Mouse (Mus musculus) c-Kit-positive CD71-positive TER-119-positive erythroid progenitor cells, embryonic 14.5 days (primary cell): ENCODE results near the gene Pax2.

Experiments used
- DNase-seq: peaks from one replicate; pipeline ENCODE4 v3.0.0-alpha.2; 2013; ENCODE audit warnings: low spot score

Pax2 gene

GRCm38 (mm10) chr19:44784391-44784790 is 28.5 kb downstream of the Pax2 start:
- no peak for DNase-seq

- DNase-seq = no peak
Measured at GRCm38 (mm10) chr19:44788488-44788887, 32.6 kb downstream of the Pax2 start.

GRCm38 (mm10) chr19:44791981-44792380 is 36.1 kb downstream of the Pax2 start:
- no peak for DNase-seq

- no peak for DNase-seq
Measured at GRCm38 (mm10) chr19:44797110-44798060, 41.5 kb downstream of the Pax2 start.

GRCm38 (mm10) chr19:44798731-44799130 is 42.9 kb downstream of the Pax2 start:
- no peak for DNase-seq

- no peak for DNase-seq
Measured at GRCm38 (mm10) chr19:44799156-44799555, 43.3 kb downstream of the Pax2 start.

- DNase-seq = no peak
Measured at GRCm38 (mm10) chr19:44800327-44800726, 44.5 kb downstream of the Pax2 start.

- no peak for DNase-seq
Measured at GRCm38 (mm10) chr19:44808734-44809133, 52.9 kb downstream of the Pax2 start.

GRCm38 (mm10) chr19:44812666-44813429 is 57.0 kb downstream of the Pax2 start:
- no peak for DNase-seq

GRCm38 (mm10) chr19:44815111-44815510 is 59.3 kb downstream of the Pax2 start:
- no peak for DNase-seq

GRCm38 (mm10) chr19:44817403-44818128 is 61.7 kb downstream of the Pax2 start:
- no peak for DNase-seq

- DNase-seq = no peak
Measured at GRCm38 (mm10) chr19:44818676-44819075, 62.8 kb downstream of the Pax2 start.

- DNase-seq = no peak
Measured at GRCm38 (mm10) chr19:44821581-44821980, 65.7 kb downstream of the Pax2 start.

- no peak for DNase-seq
Measured at GRCm38 (mm10) chr19:44822295-44822694, 66.5 kb downstream of the Pax2 start.

- no peak for DNase-seq
Measured at GRCm38 (mm10) chr19:44823657-44824056, 67.8 kb downstream of the Pax2 start.

GRCm38 (mm10) chr19:44825216-44825768 is 69.4 kb downstream of the Pax2 start:
- no peak for DNase-seq

GRCm38 (mm10) chr19:44825819-44826218 is 70.0 kb downstream of the Pax2 start:
- no peak for DNase-seq

- no peak for DNase-seq
Measured at GRCm38 (mm10) chr19:44833391-44833790, 77.5 kb downstream of the Pax2 start.

GRCm38 (mm10) chr19:44834218-44835041 is 78.6 kb downstream of the Pax2 start:
- no peak for DNase-seq

- no peak for DNase-seq
Measured at GRCm38 (mm10) chr19:44835042-44835930, 79.4 kb downstream of the Pax2 start.
